Mouse (Mus musculus) left cerebral cortex, postnatal 36 days (tissue): Measurements from ENCODE around the gene Hyou1. TPM values are rescaled to one million over a fixed set of nuclear protein-coding genes. Genes with fewer than 3 reads are reported as not detected.

ENCODE experiments used
- DNase-seq, 2 experiments: peaks; one replicate each; pipeline ENCODE4 v3.0.0; 2021 to 2022; ENCODE audit warnings: low spot score in 2 of 2, mixed read lengths in 1 of 2
- intact Hi-C: fragments of 180-260 bp; cut with DNase I; formaldehyde crosslinking; loops from one replicate; pipeline ENCODE4 v1.15.1; 2025
- microRNA-seq: library from miRNA; unstranded; fragments of <30 nt; microRNA quantifications from one replicate; pipeline ENCODE4 v1.2.0, GENCODE M21; 2022
- total RNA-seq, 2 experiments: library from RNA; stranded (reverse); gene quantifications; 2 replicates each; pipeline ENCODE4 v1.2.3; 2021

Gene Hyou1
- total RNA-seq, 2 experiments from 2014 or later: 113 to 146 TPM

- intact Hi-C loops: no loop called here
- DNase-seq: no peak
Observed at GRCm38 (mm10) chr9:44420280-44420898, 41.1 kb downstream of the Hyou1 start.

DNA sequence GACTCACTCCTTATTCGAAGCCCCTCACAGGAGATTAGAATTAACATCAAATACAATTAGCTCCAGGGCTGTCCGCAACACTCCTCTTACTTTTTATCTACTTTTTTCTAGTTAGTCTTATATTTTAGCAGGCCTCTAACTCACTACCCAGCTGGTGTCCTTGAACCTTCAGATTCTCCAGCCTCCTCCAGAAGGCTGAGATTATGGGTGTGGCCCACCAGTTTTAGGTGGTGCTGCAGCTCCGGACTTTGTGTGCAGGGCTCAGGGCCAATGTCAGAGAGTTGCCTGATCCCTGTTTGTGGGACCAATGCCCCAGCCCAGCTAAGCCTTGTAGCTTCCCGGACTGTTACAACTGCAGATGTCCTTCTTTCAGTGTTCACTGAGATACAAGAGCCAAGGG is 44.3 kb downstream of the Hyou1 start:
- intact Hi-C loops: no loop called here

DNA sequence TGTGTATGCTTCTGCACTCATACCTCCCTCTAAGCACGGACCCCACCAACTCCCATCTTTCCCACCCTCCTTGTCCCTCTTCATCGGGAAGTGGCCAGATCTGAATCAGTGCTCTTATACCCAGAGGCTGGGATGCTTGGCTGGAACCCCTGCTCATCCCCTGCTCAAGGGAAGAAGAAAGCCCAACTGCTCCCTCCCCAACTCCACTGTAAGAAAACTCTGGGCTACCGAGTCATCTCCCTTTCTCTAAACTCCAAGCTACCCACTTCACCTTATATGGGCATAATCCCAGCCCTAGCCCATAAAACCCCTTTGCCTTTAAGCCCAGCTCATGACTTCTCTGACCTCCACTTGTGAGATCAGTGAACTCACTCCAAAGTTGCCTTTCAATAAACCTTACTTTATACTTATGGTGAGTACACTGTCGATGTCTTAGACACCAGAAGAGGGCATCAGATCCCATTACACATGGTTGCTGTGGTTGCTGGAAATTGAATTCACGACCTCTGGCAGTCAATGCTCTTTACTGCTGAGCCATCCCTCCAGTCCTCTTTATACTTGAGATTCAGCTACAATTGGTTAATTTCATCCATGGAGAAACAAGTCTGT is 53.4 kb downstream of the Hyou1 start:
- intact Hi-C loops: no loop called here

More for the DNA sequence above, 44.3 kb downstream of the Hyou1 start:
- no peak for DNase-seq

DNA sequence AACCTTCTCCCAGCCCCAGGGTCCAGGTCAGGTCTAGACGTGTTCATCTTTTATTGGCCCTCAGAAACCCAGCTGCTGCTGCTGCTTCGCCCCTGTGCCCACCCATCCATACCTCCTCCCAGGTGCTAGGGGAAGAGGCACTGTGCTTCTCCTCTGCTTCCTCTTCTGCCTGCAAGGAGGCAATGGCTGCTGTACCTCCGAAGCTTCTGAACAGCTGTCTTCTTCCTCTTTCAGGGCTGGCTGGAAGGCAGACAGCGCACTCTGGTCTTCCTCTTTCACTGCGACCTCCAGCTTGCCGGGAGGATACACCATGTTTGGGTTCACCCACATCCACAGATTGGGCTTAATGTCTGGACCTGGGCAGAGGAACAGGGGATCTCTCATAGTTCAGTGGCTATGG is 56.5 kb downstream of the Hyou1 start:
- intact Hi-C loops: no loop called here

More for the DNA sequence above, 53.4 kb downstream of the Hyou1 start:
- DNase-seq: no peak

DNA sequence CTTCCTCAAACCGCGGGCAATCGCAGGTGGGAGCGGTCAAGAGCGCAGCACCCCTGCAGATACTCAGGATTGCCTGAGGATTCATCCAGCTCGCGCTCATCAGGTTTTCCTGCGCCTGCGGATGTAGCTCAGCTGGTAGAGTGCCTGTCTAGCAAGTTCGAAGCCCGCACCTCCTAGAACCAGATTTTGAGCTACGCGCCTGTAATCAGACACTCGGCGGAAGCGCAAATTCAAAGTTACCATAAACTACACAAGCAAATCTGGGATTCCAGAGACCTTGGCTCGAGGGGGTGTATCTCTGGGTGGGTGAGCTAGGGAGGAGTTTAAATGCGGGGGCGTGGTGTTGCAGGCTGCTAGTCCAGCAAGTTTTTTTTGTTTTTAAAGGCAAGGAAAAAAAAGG is 61.7 kb downstream of the Hyou1 start, which contains the start of gene Foxr1:
Foxr1 (minus strand) TSS at position 176 of the 400 bp plus-strand sequence.
- no peak for DNase-seq
- intact Hi-C loops: no loop called here

More for the DNA sequence above, 56.5 kb downstream of the Hyou1 start:
- DNase-seq: no peak

Small RNA genes lying within 50 kb of the gene (microRNA-seq; reads per million reads assigned to microRNA genes)
- gene Gm44335 (not detected), gene Mir7085 (0.76 reads per million)

Other genes starting within 250 kb of the Hyou1 start
- 10 to 100 TPM; 14.9 to 18.4 TPM for gene Mcam, start 245.0 kb upstream of the Hyou1 start, total RNA-seq
- 10 to 100 TPM; 45.2 to 65.1 TPM for gene Cbl, start 145.4 kb upstream of the Hyou1 start, total RNA-seq
- gene Ccdc153, start 138.8 kb upstream of the Hyou1 start, total RNA-seq: 1 to 10 TPM; 1.3 to 2.7 TPM
- under 1 TPM; 0.57 to 0.82 TPM for gene Pdzd3, start 128.0 kb upstream of the Hyou1 start, total RNA-seq
- gene Nlrx1, start 110.9 kb upstream of the Hyou1 start, total RNA-seq: 10 to 100 TPM; 12.1 to 14.1 TPM
- gene Abcg4, start 90.9 kb upstream of the Hyou1 start, total RNA-seq: 10 to 100 TPM; 56.6 to 65.0 TPM
- 10 to 100 TPM; 24.4 to 31.8 TPM for gene Hinfp, start 73.8 kb upstream of the Hyou1 start, total RNA-seq
- gene C2cd2l, start 59.2 kb upstream of the Hyou1 start, total RNA-seq: 100 to 1,000 TPM; 213 to 219 TPM
- gene Dpagt1, start 53.5 kb upstream of the Hyou1 start, total RNA-seq: 10 to 100 TPM; 12.3 to 15.8 TPM
- gene H2afx, start 44.8 kb upstream of the Hyou1 start, total RNA-seq: 10 to 100 TPM; 53.2 to 62.5 TPM
- 10 to 100 TPM; 17.9 to 18.0 TPM for gene Hmbs, start 35.3 kb upstream of the Hyou1 start, total RNA-seq
- 10 to 100 TPM; 52.5 to 55.5 TPM for gene Vps11, start 17.8 kb upstream of the Hyou1 start, total RNA-seq
- 10 to 100 TPM; 27.6 to 33.4 TPM for gene Slc37a4, start 17.4 kb downstream of the Hyou1 start, total RNA-seq
- 100 to 1,000 TPM; 631 to 695 TPM for gene Rps25, start 27.6 kb downstream of the Hyou1 start, total RNA-seq
- gene Trappc4, start 28.1 kb downstream of the Hyou1 start, total RNA-seq: 10 to 100 TPM; 67.0 to 69.5 TPM
- gene Ccdc84, start 39.1 kb downstream of the Hyou1 start, total RNA-seq: 10 to 100 TPM; 17.6 to 20.7 TPM
- gene Foxr1, start 61.6 kb downstream of the Hyou1 start, total RNA-seq: not detected
- gene Upk2, start 75.5 kb downstream of the Hyou1 start, total RNA-seq: not detected
- gene Bcl9l, start 103.3 kb downstream of the Hyou1 start, total RNA-seq: 10 to 100 TPM; 58.1 to 70.0 TPM
- gene Cxcr5, start 182.4 kb downstream of the Hyou1 start, total RNA-seq: not detected
- 100 to 1,000 TPM; 128 to 140 TPM for gene Ddx6, start 225.4 kb downstream of the Hyou1 start, total RNA-seq